Mouse (Mus musculus): ENCODE measurements around the gene Tgfb1. TPM values are rescaled to one million over a fixed set of nuclear protein-coding genes. Genes with fewer than 3 reads are reported as not detected.

Gene Tgfb1
- 6.6 and 9.0 TPM in 2 replicates for polyA plus RNA-seq (2015; fragmentation: Nextera tagmentation; extraction: Ambion mirVana)

DNA sequence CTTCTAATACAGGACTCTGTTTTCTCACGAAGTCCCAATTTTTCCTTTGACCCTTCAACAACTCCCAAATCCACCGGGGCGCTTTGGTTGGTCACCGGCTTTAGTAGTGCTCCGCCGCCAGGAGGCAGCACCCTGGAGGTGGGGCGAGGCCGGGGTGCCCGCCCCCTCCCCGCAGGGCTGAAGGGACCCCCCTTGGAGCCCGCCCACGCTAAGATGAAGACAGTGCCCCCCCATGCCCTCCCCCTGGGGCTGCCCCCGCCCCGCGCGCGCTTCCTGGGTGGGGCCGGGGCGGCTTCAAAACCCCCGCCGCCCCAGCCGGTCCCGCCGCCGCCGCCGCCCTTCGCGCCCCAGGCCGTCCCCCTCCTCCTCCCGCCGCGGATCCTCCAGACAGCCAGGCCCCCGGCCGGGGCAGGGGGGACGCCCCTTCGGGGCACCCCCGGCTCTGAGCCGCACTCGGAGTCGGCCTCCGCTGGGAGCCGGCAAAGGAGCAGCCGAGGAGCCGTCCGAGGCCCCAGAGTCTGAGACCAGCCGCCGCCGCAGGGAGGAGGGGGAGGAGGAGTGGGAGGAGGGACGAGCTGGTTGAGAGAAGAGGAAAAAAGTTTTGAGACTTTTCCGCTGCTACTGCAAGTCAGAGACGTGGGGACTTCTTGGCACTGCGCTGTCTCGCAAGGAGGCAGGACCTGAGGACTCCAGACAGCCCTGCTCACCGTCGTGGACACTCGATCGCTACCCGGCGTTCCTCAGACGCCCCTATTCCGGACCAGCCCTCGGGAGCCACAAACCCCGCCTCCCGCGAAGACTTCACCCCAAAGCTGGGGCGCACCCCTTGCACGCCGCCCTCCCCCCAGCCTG lies at the start of gene Tgfb1:
Gene Tgfb1, plus strand, starts transcription at position 323 of the 852 bp plus-strand sequence.
- peak within 1 kb of the TSS; percentile 75 for H3K9ac ChIP-seq (replicated peaks; ENCODE audit: low read depth)
- H3K27me3 ChIP-seq (replicated peaks; ENCODE audit: insufficient read depth, low read length): no peaks in the 10 kb centered on the region
- ATAC-seq: peak; percentile 65
- H3K4me1 ChIP-seq (ENCODE audit: insufficient read depth, low read depth, low read length): peaks cover 5% of the 10 kb centered on the region
- peak; percentile 88 for DNase-seq (ENCODE audit: low spot score)
- no peaks in the 10 kb centered on the region for H3K9me3 ChIP-seq (ENCODE audit: low read length)
- 2% methylated on average over 31 of the region's 69 CpGs for WGBS
- H3K4me2 ChIP-seq (replicated peaks; ENCODE audit: low read depth, low read length): peak within 1 kb of the TSS; percentile 98
- TF ChIP-seq CTCF (IDR thresholded peaks at IDR 0.05) (peak; percentile 77), EP300 (IDR thresholded peaks at IDR 0.05) (no peak)
- H3K4me3 ChIP-seq (ENCODE audit: low read depth, low read length): peak within 1 kb of the TSS; percentile 85
- peak within 1 kb of the TSS; percentile 92 for H3K27ac ChIP-seq (ENCODE audit: low read length)
- no peaks in the 10 kb centered on the region for H3K36me3 ChIP-seq (ENCODE audit: insufficient read depth, low read length)

DNA sequence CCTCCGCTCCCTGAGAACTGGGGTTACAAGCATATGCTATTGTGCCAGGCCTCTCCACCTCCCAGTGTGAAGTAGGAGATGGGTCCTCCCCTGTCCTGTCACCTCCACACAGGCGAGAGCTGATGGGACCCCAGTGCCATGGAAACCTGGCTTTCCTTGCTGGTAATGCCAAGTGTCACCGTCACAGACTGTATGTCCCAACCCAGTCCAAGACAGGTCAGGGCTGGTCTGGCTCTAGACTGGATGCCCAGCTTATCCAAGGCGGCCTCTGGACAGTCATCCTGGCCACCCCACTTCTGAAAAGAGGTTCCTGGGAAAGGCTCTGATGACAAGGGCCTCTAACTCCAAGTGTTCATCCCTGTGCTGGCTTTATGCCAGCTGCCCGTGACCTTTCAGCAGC lies 49.7 kb upstream of the Tgfb1 start:
- H3K36me3 ChIP-seq (ENCODE audit: insufficient read depth, low read length): peaks cover 6% of the 10 kb centered on the region
- no peak for TF ChIP-seq EP300 (IDR thresholded peaks at IDR 0.05)
- TF ChIP-seq CTCF (IDR thresholded peaks at IDR 0.05): no peak
- no peak overlapping the region for H3K9ac ChIP-seq (replicated peaks; ENCODE audit: low read depth)
- no peaks in the 10 kb centered on the region for H3K27me3 ChIP-seq (replicated peaks; ENCODE audit: insufficient read depth, low read length)
- no peaks in the 10 kb centered on the region for H3K9me3 ChIP-seq (ENCODE audit: low read length)
- no peak overlapping the region for H3K4me3 ChIP-seq (ENCODE audit: low read depth, low read length)
- WGBS: 91% methylated on average over 5 of the region's 5 CpGs
- no peak for ATAC-seq
- no peaks in the 10 kb centered on the region for H3K4me1 ChIP-seq (ENCODE audit: insufficient read depth, low read depth, low read length)
- no peak overlapping the region for H3K27ac ChIP-seq (ENCODE audit: low read length)
- DNase-seq (ENCODE audit: low spot score): no peak
- no peak overlapping the region for H3K4me2 ChIP-seq (replicated peaks; ENCODE audit: low read depth, low read length)

DNA sequence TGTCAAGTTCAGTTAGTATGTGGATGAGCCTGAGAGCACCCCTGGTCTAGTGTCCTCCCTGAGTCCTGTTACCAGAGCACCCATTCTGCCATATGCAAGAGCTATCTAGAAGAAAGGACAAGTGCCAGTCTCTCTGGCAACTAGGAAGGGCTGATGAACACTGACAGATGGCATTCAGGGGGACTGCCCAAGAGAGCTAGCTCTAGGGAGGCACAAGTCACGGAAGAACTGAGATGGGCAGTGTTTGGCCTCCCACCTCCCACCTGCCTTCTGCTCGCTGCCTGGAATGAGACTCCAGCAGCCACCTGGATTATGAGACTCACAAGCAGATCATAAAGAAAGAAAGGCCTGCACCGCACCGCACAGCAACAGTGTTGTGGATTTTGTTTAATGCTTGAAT lies 47.0 kb upstream of the Tgfb1 start:
- Histone ChIP-seq H3K27ac (ENCODE audit: low read length) (no peak overlapping the region), H3K27me3 (replicated peaks; ENCODE audit: insufficient read depth, low read length) (no peaks in the 10 kb centered on the region), H3K9ac (replicated peaks; ENCODE audit: low read depth) (no peak overlapping the region), H3K4me2 (replicated peaks; ENCODE audit: low read depth, low read length) (no peak overlapping the region), H3K36me3 (ENCODE audit: insufficient read depth, low read length) (peaks cover 3% of the 10 kb centered on the region), H3K4me3 (ENCODE audit: low read depth, low read length) (no peak overlapping the region), H3K4me1 (ENCODE audit: insufficient read depth, low read depth, low read length) (no peaks in the 10 kb centered on the region), H3K9me3 (ENCODE audit: low read length) (no peaks in the 10 kb centered on the region)
- no peak for ATAC-seq
- DNase-seq (ENCODE audit: low spot score): no peak
- no peak for TF ChIP-seq EP300 (IDR thresholded peaks at IDR 0.05)
- no peak for TF ChIP-seq CTCF (IDR thresholded peaks at IDR 0.05)
- WGBS: 93% methylated on average over 4 of the region's 4 CpGs

DNA sequence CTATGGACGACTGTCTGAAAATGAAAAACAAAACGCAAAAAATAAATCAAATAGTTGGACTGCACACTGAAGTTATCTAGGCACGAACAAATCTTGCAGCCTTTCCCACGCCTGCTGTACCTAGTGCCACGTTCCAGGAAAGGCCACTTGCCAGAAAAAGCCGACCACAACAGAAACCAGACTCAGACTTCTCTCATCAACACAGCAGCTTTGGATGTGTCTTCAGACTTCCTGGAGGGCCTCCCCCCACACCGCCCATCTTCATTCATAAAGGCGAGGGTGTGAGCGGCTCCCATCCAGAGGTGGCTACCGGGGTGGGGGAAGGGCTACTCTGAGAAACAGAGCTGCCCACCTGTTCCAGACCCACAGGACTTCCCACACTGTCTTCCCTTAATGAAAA lies 42.7 kb upstream of the Tgfb1 start:
- Histone ChIP-seq H3K27ac (ENCODE audit: low read length) (no peak overlapping the region), H3K4me2 (replicated peaks; ENCODE audit: low read depth, low read length) (no peak overlapping the region), H3K27me3 (replicated peaks; ENCODE audit: insufficient read depth, low read length) (no peaks in the 10 kb centered on the region), H3K9ac (replicated peaks; ENCODE audit: low read depth) (no peak overlapping the region), H3K4me3 (ENCODE audit: low read depth, low read length) (no peak overlapping the region), H3K36me3 (ENCODE audit: insufficient read depth, low read length) (0 out of 2 replicates have a peak, but pooled peaks cover 3% of the 10 kb centered on the region), H3K4me1 (ENCODE audit: insufficient read depth, low read depth, low read length) (no peaks in the 10 kb centered on the region), H3K9me3 (ENCODE audit: low read length) (no peaks in the 10 kb centered on the region)
- no peak for DNase-seq (ENCODE audit: low spot score)
- WGBS: 68% methylated on average over 10 of the region's 10 CpGs
- TF ChIP-seq EP300 (IDR thresholded peaks at IDR 0.05): no peak
- no peak for TF ChIP-seq CTCF (IDR thresholded peaks at IDR 0.05)
- ATAC-seq: no peak

DNA sequence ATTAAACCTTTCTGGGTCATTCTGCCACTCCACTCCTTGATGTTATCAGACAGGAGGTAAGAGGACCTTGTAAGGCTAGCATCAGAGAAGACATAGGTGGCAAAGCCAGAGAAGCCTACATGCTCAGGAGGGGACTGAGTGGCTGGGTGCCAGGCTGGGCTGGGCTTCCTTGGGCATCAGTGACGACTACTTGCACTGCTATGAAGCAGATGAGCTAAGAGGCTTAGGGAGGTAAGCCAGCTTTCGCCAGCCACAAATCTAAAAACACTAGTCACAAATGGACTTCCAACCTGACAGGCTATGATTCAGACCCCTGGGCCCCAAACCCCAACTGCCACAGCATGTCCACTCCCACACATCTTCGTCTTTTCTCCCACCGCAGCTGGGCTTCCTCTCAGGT lies 42.2 kb upstream of the Tgfb1 start:
- TF ChIP-seq EP300 (IDR thresholded peaks at IDR 0.05): no peak
- no peak for TF ChIP-seq CTCF (IDR thresholded peaks at IDR 0.05)
- Histone ChIP-seq H3K9ac (replicated peaks; ENCODE audit: low read depth) (no peak overlapping the region), H3K36me3 (ENCODE audit: insufficient read depth, low read length) (0 out of 2 replicates have a peak, but pooled peaks cover 3% of the 10 kb centered on the region), H3K9me3 (ENCODE audit: low read length) (no peaks in the 10 kb centered on the region), H3K27ac (ENCODE audit: low read length) (no peak overlapping the region), H3K4me3 (ENCODE audit: low read depth, low read length) (no peak overlapping the region), H3K4me1 (ENCODE audit: insufficient read depth, low read depth, low read length) (no peaks in the 10 kb centered on the region), H3K4me2 (replicated peaks; ENCODE audit: low read depth, low read length) (no peak overlapping the region), H3K27me3 (replicated peaks; ENCODE audit: insufficient read depth, low read length) (no peaks in the 10 kb centered on the region)
- ATAC-seq (no peak), DNase-seq (ENCODE audit: low spot score) (no peak)
- WGBS: 82% methylated on average over 4 of the region's 4 CpGs

DNA sequence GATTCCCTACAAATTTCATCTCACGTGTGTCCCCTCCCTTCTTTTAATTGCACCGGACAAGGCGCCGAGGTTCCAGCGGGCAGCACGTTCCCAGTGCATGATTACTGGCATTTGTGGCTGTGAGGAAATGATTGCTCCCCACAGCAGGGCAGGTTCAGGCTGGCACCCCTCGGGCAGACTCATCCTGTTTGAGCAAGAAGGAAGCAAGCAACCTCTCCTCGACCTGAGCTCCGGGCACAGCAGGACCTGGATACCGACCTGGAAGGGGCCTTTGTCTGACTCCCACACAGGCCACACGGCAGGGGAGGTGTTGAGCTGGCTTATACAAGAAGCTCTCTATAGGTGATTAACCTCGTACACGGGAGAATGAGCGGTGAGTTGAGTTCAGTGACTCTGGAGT lies 41.7 kb upstream of the Tgfb1 start:
- no peak for ATAC-seq
- TF ChIP-seq EP300 (IDR thresholded peaks at IDR 0.05) (no peak), CTCF (IDR thresholded peaks at IDR 0.05) (no peak)
- 60% methylated on average over 14 of the region's 14 CpGs for WGBS

More for the DNA sequence above, 41.7 kb upstream of the Tgfb1 start:
- H3K27me3 ChIP-seq (replicated peaks; ENCODE audit: insufficient read depth, low read length): no peaks in the 10 kb centered on the region
- H3K4me1 ChIP-seq (ENCODE audit: insufficient read depth, low read depth, low read length): no peaks in the 10 kb centered on the region
- H3K4me3 ChIP-seq (ENCODE audit: low read depth, low read length): no peak overlapping the region
- no peak overlapping the region for H3K27ac ChIP-seq (ENCODE audit: low read length)
- DNase-seq (ENCODE audit: low spot score): no peak
- no peaks in the 10 kb centered on the region for H3K9me3 ChIP-seq (ENCODE audit: low read length)
- no peak overlapping the region for H3K4me2 ChIP-seq (replicated peaks; ENCODE audit: low read depth, low read length)
- H3K36me3 ChIP-seq (ENCODE audit: insufficient read depth, low read length): 0 out of 2 replicates have a peak, but pooled peaks cover 3% of the 10 kb centered on the region
- H3K9ac ChIP-seq (replicated peaks; ENCODE audit: low read depth): no peak overlapping the region

Measured in lung, postnatal 0 days (tissue).